Mouse (Mus musculus): ENCODE measurements around the gene Papola. TPM values are rescaled to one million over a fixed set of nuclear protein-coding genes. Genes with fewer than 3 reads are reported as not detected.
A peak's percentile ranks its signal among the peaks of the same experiment; 100 is the strongest.

Papola gene
- polyA plus RNA-seq, 1 experiment = 57.7 TPM

GRCm38 (mm10) chr12:105854639-105855038 is 70.1 kb downstream of the Papola start:
- no peaks in the 10 kb centered on the region for H3K27me3 ChIP-seq (replicated peaks; ENCODE audit: control insufficient read depth, insufficient read depth, low read length)
- no peaks in the 10 kb centered on the region for H3K4me1 ChIP-seq (ENCODE audit: control insufficient read depth, insufficient read depth, low read length)
- no peak overlapping the region for H3K4me3 ChIP-seq (ENCODE audit: insufficient read depth, low read depth, low read length)
- DNase-seq = peak; percentile 59
- TF ChIP-seq CTCF (conservative IDR thresholded peaks at IDR 0.05; ENCODE audit: insufficient read depth, insufficient read length, low read depth, low read length) = peak; percentile 66
- TF ChIP-seq POLR2A (IDR thresholded peaks at IDR 0.05; ENCODE audit: low read depth, low read length) = no peak
- H3K27ac ChIP-seq (ENCODE audit: insufficient read depth, low read depth, low read length) = no peak overlapping the region
- 24% methylated on average over 6 of the region's 6 CpGs for WGBS
- H3K36me3 ChIP-seq (ENCODE audit: control insufficient read depth, insufficient read depth, low read length) = no peaks in the 10 kb centered on the region

- WGBS = 81% methylated on average over 5 of the region's 5 CpGs
- H3K4me1 ChIP-seq (ENCODE audit: control insufficient read depth, insufficient read depth, low read length) = no peaks in the 10 kb centered on the region
- TF ChIP-seq POLR2A (IDR thresholded peaks at IDR 0.05; ENCODE audit: low read depth, low read length) (no peak), CTCF (conservative IDR thresholded peaks at IDR 0.05; ENCODE audit: insufficient read depth, insufficient read length, low read depth, low read length) (no peak)
Measured at GRCm38 (mm10) chr12:105857902-105858640, 73.6 kb downstream of the Papola start.

GRCm38 (mm10) chr12:105862072-105862471 is 77.6 kb downstream of the Papola start:
- Histone ChIP-seq H3K27me3 (replicated peaks; ENCODE audit: control insufficient read depth, insufficient read depth, low read length) (no peaks in the 10 kb centered on the region), H3K36me3 (ENCODE audit: control insufficient read depth, insufficient read depth, low read length) (no peaks in the 10 kb centered on the region), H3K4me1 (ENCODE audit: control insufficient read depth, insufficient read depth, low read length) (no peaks in the 10 kb centered on the region), H3K4me3 (ENCODE audit: insufficient read depth, low read depth, low read length) (no peak overlapping the region), H3K27ac (ENCODE audit: insufficient read depth, low read depth, low read length) (no peak overlapping the region)
- TF ChIP-seq POLR2A (IDR thresholded peaks at IDR 0.05; ENCODE audit: low read depth, low read length) (no peak), CTCF (conservative IDR thresholded peaks at IDR 0.05; ENCODE audit: insufficient read depth, insufficient read length, low read depth, low read length) (no peak)
- 72% methylated on average over 6 of the region's 6 CpGs for WGBS
- no peak for DNase-seq

More at GRCm38 (mm10) chr12:105857902-105858640, 73.6 kb downstream of the Papola start:
- H3K36me3 ChIP-seq (ENCODE audit: control insufficient read depth, insufficient read depth, low read length) = no peaks in the 10 kb centered on the region
- no peak overlapping the region for H3K27ac ChIP-seq (ENCODE audit: insufficient read depth, low read depth, low read length)
- no peaks in the 10 kb centered on the region for H3K27me3 ChIP-seq (replicated peaks; ENCODE audit: control insufficient read depth, insufficient read depth, low read length)
- no peak for DNase-seq
- no peak overlapping the region for H3K4me3 ChIP-seq (ENCODE audit: insufficient read depth, low read depth, low read length)

GRCm38 (mm10) chr12:105862607-105863006 is 78.1 kb downstream of the Papola start:
- Histone ChIP-seq H3K4me3 (ENCODE audit: insufficient read depth, low read depth, low read length) (no peak overlapping the region), H3K27me3 (replicated peaks; ENCODE audit: control insufficient read depth, insufficient read depth, low read length) (no peaks in the 10 kb centered on the region), H3K36me3 (ENCODE audit: control insufficient read depth, insufficient read depth, low read length) (no peaks in the 10 kb centered on the region), H3K4me1 (ENCODE audit: control insufficient read depth, insufficient read depth, low read length) (no peaks in the 10 kb centered on the region), H3K27ac (ENCODE audit: insufficient read depth, low read depth, low read length) (no peak overlapping the region)
- no peak for DNase-seq
- WGBS = 78% methylated on average over 22 of the region's 22 CpGs
- no peak for TF ChIP-seq POLR2A (IDR thresholded peaks at IDR 0.05; ENCODE audit: low read depth, low read length)
- TF ChIP-seq CTCF (conservative IDR thresholded peaks at IDR 0.05; ENCODE audit: insufficient read depth, insufficient read length, low read depth, low read length) = no peak

GRCm38 (mm10) chr12:105863436-105863835 is 78.9 kb downstream of the Papola start:
- no peak overlapping the region for H3K4me3 ChIP-seq (ENCODE audit: insufficient read depth, low read depth, low read length)
- no peaks in the 10 kb centered on the region for H3K27me3 ChIP-seq (replicated peaks; ENCODE audit: control insufficient read depth, insufficient read depth, low read length)
- no peaks in the 10 kb centered on the region for H3K4me1 ChIP-seq (ENCODE audit: control insufficient read depth, insufficient read depth, low read length)
- H3K27ac ChIP-seq (ENCODE audit: insufficient read depth, low read depth, low read length) = no peak overlapping the region
- TF ChIP-seq CTCF (conservative IDR thresholded peaks at IDR 0.05; ENCODE audit: insufficient read depth, insufficient read length, low read depth, low read length) = no peak
- no peak for TF ChIP-seq POLR2A (IDR thresholded peaks at IDR 0.05; ENCODE audit: low read depth, low read length)
- no peak for DNase-seq
- H3K36me3 ChIP-seq (ENCODE audit: control insufficient read depth, insufficient read depth, low read length) = no peaks in the 10 kb centered on the region
- WGBS = 63% methylated on average over 11 of the region's 11 CpGs

GRCm38 (mm10) chr12:105867646-105868045 is 83.2 kb downstream of the Papola start:
- 89% methylated on average over 2 of the region's 2 CpGs for WGBS

GRCm38 (mm10) chr12:105869242-105869641 is 84.7 kb downstream of the Papola start:
- WGBS = 25% methylated on average over 6 of the region's 6 CpGs
- H3K4me1 ChIP-seq (ENCODE audit: control insufficient read depth, insufficient read depth, low read length) = no peaks in the 10 kb centered on the region

More at GRCm38 (mm10) chr12:105867646-105868045, 83.2 kb downstream of the Papola start:
- no peaks in the 10 kb centered on the region for H3K4me1 ChIP-seq (ENCODE audit: control insufficient read depth, insufficient read depth, low read length)
- DNase-seq = no peak
- no peaks in the 10 kb centered on the region for H3K36me3 ChIP-seq (ENCODE audit: control insufficient read depth, insufficient read depth, low read length)
- no peak overlapping the region for H3K4me3 ChIP-seq (ENCODE audit: insufficient read depth, low read depth, low read length)
- H3K27me3 ChIP-seq (replicated peaks; ENCODE audit: control insufficient read depth, insufficient read depth, low read length) = no peaks in the 10 kb centered on the region
- no peak overlapping the region for H3K27ac ChIP-seq (ENCODE audit: insufficient read depth, low read depth, low read length)
- TF ChIP-seq CTCF (conservative IDR thresholded peaks at IDR 0.05; ENCODE audit: insufficient read depth, insufficient read length, low read depth, low read length) (no peak), POLR2A (IDR thresholded peaks at IDR 0.05; ENCODE audit: low read depth, low read length) (no peak)

More at GRCm38 (mm10) chr12:105869242-105869641, 84.7 kb downstream of the Papola start:
- Histone ChIP-seq H3K27me3 (replicated peaks; ENCODE audit: control insufficient read depth, insufficient read depth, low read length) (no peaks in the 10 kb centered on the region), H3K27ac (ENCODE audit: insufficient read depth, low read depth, low read length) (no peak overlapping the region), H3K4me3 (ENCODE audit: insufficient read depth, low read depth, low read length) (no peak overlapping the region), H3K36me3 (ENCODE audit: control insufficient read depth, insufficient read depth, low read length) (no peaks in the 10 kb centered on the region)
- DNase-seq = no peak
- TF ChIP-seq CTCF (conservative IDR thresholded peaks at IDR 0.05; ENCODE audit: insufficient read depth, insufficient read length, low read depth, low read length) (no peak), POLR2A (IDR thresholded peaks at IDR 0.05; ENCODE audit: low read depth, low read length) (no peak)
